Mouse (Mus musculus) lung, postnatal 0 days (tissue): ENCODE results near the gene Dhrs4. TPM values are rescaled to one million over a fixed set of nuclear protein-coding genes. Genes with fewer than 3 reads are reported as not detected.

ENCODE experiments used
- ATAC-seq: fragments of 200-750 bp; cut with Nextera tagmentation; 2 replicates; pipeline ENCODE4 v1.8.0; 2017; ENCODE audit warnings: moderate library complexity
- DNase-seq: peaks from one replicate; pipeline ENCODE4 v3.0.0-alpha.2; 2016; ENCODE audit warnings: low spot score
- H3K27ac ChIP-seq: fragments of 300-500 bp; sonication (generic); 2 replicates; pipeline ENCODE4 v1.5.1; 2014; ENCODE audit warnings: antibody characterized with exemption, mild to moderate bottlenecking, low read length, mixed read lengths
- H3K27me3 ChIP-seq: fragments of 300-500 bp; sonication (generic); replicated peaks from 2 replicates; pipeline ENCODE4 v1.6.1; 2014; ENCODE audit warnings: low read length, mixed read lengths; ENCODE audit not compliant: insufficient read depth
- H3K36me3 ChIP-seq: fragments of 300-500 bp; sonication (generic); 2 replicates; pipeline ENCODE4 v1.6.1; 2014; ENCODE audit warnings: low read length, mixed read lengths; ENCODE audit not compliant: insufficient read depth
- H3K4me1 ChIP-seq: fragments of 300-500 bp; sonication (generic); 2 replicates; pipeline ENCODE4 v1.6.1; 2014; ENCODE audit warnings: antibody characterized with exemption, low read depth, low read length, mixed read lengths; ENCODE audit not compliant: insufficient read depth
- H3K4me2 ChIP-seq: fragments of 300-500 bp; sonication (generic); replicated peaks from 2 replicates; pipeline ENCODE4 v1.6.1; 2014; ENCODE audit warnings: low read depth, mild to moderate bottlenecking, low read length, moderate library complexity, mixed read lengths
- H3K4me3 ChIP-seq: fragments of 300-500 bp; sonication (generic); 2 replicates; pipeline ENCODE4 v1.5.1; 2014; ENCODE audit warnings: low read depth, low read length
- H3K9ac ChIP-seq: fragments of 300-500 bp; sonication (generic); replicated peaks from 2 replicates; pipeline ENCODE4 v1.6.1; 2014; ENCODE audit warnings: low read depth, mild to moderate bottlenecking
- H3K9me3 ChIP-seq: fragments of 300-500 bp; sonication (generic); 2 replicates; pipeline ENCODE4 v1.6.1; 2016; ENCODE audit warnings: low read length, mixed read lengths
- CTCF ChIP-seq: IDR thresholded peaks from 2 replicates; pipeline ENCODE4 v1.5.1; 2016; ENCODE audit warnings: antibody characterized with exemption, mild to moderate bottlenecking
- EP300 ChIP-seq: IDR thresholded peaks from 2 replicates; pipeline ENCODE4 v1.6.1; 2016; ENCODE audit warnings: antibody characterized with exemption, mild to moderate bottlenecking, control low read depth
- WGBS: fragments of 180-500 bp; shearing (Covaris S2); extraction: QIAGEN DNeasy Blood & Tissue Kit; methylation state at CpG from one replicate; pipeline ENCODE4 v1.1.7; 2014; 5-methylcytosine and 5-hydroxymethylcytosine counted together
- polyA plus RNA-seq: library from polyadenylated mRNA; unstranded; fragments of >200 nt; fragmentation: Nextera tagmentation; extraction: Ambion mirVana; gene quantifications from 2 replicates; pipeline ENCODE4 v1.2.1, GENCODE M21; 2015

Dhrs4 gene
- 54.8 and 57.5 TPM in 2 replicates for polyA plus RNA-seq

- H3K9ac ChIP-seq = peak within 1 kb of the TSS; percentile 63
- no peaks in the 10 kb centered on the region for H3K9me3 ChIP-seq
- no peaks in the 10 kb centered on the region for H3K27me3 ChIP-seq
- H3K36me3 ChIP-seq = no peaks in the 10 kb centered on the region
- peak within 1 kb of the TSS; percentile 56 for H3K4me2 ChIP-seq
- peak; percentile 93 for DNase-seq
- peak; percentile 99 for ATAC-seq
- 2% methylated on average over 38 of the region's 38 CpGs for WGBS
- 0 out of 2 replicates have a peak, but pooled peaks cover 4% of the 10 kb centered on the region for H3K4me1 ChIP-seq
- H3K4me3 ChIP-seq = peak within 1 kb of the TSS; percentile 57
- H3K27ac ChIP-seq = peak within 1 kb of the TSS; percentile 62
- TF ChIP-seq CTCF (peak; percentile 82), EP300 (no peak)
Observed at GRCm38 (mm10) chr14:55478651-55479599, at the start of gene Dhrs4. Gene Dhrs4 (plus strand): TSS chr14:55478758.

- H3K4me3 ChIP-seq = no peak overlapping the region
- no peak overlapping the region for H3K27ac ChIP-seq
- H3K27me3 ChIP-seq = no peaks in the 10 kb centered on the region
- H3K9me3 ChIP-seq = no peaks in the 10 kb centered on the region
- 83% methylated on average over 4 of the region's 4 CpGs for WGBS
- H3K4me2 ChIP-seq = no peak overlapping the region
- no peak overlapping the region for H3K9ac ChIP-seq
- no peaks in the 10 kb centered on the region for H3K36me3 ChIP-seq
- DNase-seq (no peak), ATAC-seq (no peak)
- TF ChIP-seq EP300 = no peak
- no peak for TF ChIP-seq CTCF
- no peaks in the 10 kb centered on the region for H3K4me1 ChIP-seq
Observed at GRCm38 (mm10) chr14:55430255-55430654, 48.3 kb upstream of the Dhrs4 start.

GRCm38 (mm10) chr14:55433052-55433451, 45.5 kb upstream of the Dhrs4 start:
- no peaks in the 10 kb centered on the region for H3K36me3 ChIP-seq
- 60% methylated on average over 1 of the region's 1 CpGs for WGBS
- no peak overlapping the region for H3K27ac ChIP-seq
- no peaks in the 10 kb centered on the region for H3K9me3 ChIP-seq
- H3K27me3 ChIP-seq = no peaks in the 10 kb centered on the region
- TF ChIP-seq CTCF = no peak
- TF ChIP-seq EP300 = no peak
- H3K9ac ChIP-seq = no peak overlapping the region
- H3K4me2 ChIP-seq = no peak overlapping the region
- ATAC-seq (no peak), DNase-seq (peak; percentile 5)
- H3K4me3 ChIP-seq = no peak overlapping the region
- no peaks in the 10 kb centered on the region for H3K4me1 ChIP-seq

GRCm38 (mm10) chr14:55434825-55435224, 43.7 kb upstream of the Dhrs4 start:
- no peaks in the 10 kb centered on the region for H3K27me3 ChIP-seq
- H3K9me3 ChIP-seq = no peaks in the 10 kb centered on the region
- ATAC-seq = peak; percentile 58
- H3K4me2 ChIP-seq = no peak overlapping the region
- no peak overlapping the region for H3K4me3 ChIP-seq
- TF ChIP-seq EP300 = no peak
- no peak for TF ChIP-seq CTCF
- WGBS = 53% methylated on average over 3 of the region's 3 CpGs
- H3K27ac ChIP-seq = no peak overlapping the region
- no peaks in the 10 kb centered on the region for H3K36me3 ChIP-seq
- no peak overlapping the region for H3K9ac ChIP-seq
- no peaks in the 10 kb centered on the region for H3K4me1 ChIP-seq
- peak; percentile 66 for DNase-seq

- Histone ChIP-seq H3K27me3 (no peaks in the 10 kb centered on the region), H3K36me3 (no peaks in the 10 kb centered on the region), H3K4me3 (no peak overlapping the region), H3K9me3 (no peaks in the 10 kb centered on the region), H3K4me2 (no peak overlapping the region), H3K27ac (no peak overlapping the region), H3K9ac (no peak overlapping the region), H3K4me1 (no peaks in the 10 kb centered on the region)
- TF ChIP-seq EP300 = no peak
- no peak for TF ChIP-seq CTCF
- ATAC-seq (no peak), DNase-seq (no peak)
- WGBS = 88% methylated on average over 8 of the region's 8 CpGs
Observed at GRCm38 (mm10) chr14:55437118-55437517, 41.4 kb upstream of the Dhrs4 start.

- Histone ChIP-seq H3K9ac (no peak overlapping the region), H3K27me3 (no peaks in the 10 kb centered on the region), H3K9me3 (no peaks in the 10 kb centered on the region), H3K36me3 (no peaks in the 10 kb centered on the region), H3K4me2 (no peak overlapping the region), H3K4me1 (no peaks in the 10 kb centered on the region), H3K27ac (no peak overlapping the region), H3K4me3 (no peak overlapping the region)
- peak; percentile 86 for TF ChIP-seq CTCF
- TF ChIP-seq EP300 = no peak
- DNase-seq (peak; percentile 59), ATAC-seq (no peak)
- 24% methylated on average over 6 of the region's 6 CpGs for WGBS
Observed at GRCm38 (mm10) chr14:55438193-55438784, 40.3 kb upstream of the Dhrs4 start.
